Mouse (Mus musculus): Measurements from ENCODE around the gene Nxph1. TPM values are rescaled to one million over a fixed set of nuclear protein-coding genes. Genes with fewer than 3 reads are reported as not detected.

The Nxph1 gene
- total RNA-seq, 2 experiments from 2014 or later: not detected

- no peak for DNase-seq
- intact Hi-C loops (cut with DNase I): no loop called here
Measured at GRCm38 (mm10) chr6:9097345-9097744, 149.1 kb downstream of the Nxph1 start.

GRCm38 (mm10) chr6:9107366-9107765 is 159.1 kb downstream of the Nxph1 start:
- no peak for DNase-seq
- intact Hi-C loops (cut with DNase I): no loop called here

GRCm38 (mm10) chr6:9119136-9119535 is 170.9 kb downstream of the Nxph1 start:
- DNase-seq: no peak
- intact Hi-C loops (cut with DNase I): no loop called here

GRCm38 (mm10) chr6:9124321-9124914 is 176.2 kb downstream of the Nxph1 start:
- intact Hi-C loops (cut with DNase I): no loop called here
- no peak for DNase-seq

- DNase-seq: no peak
- intact Hi-C loops (cut with DNase I): no loop called here
Measured at GRCm38 (mm10) chr6:9133589-9134279, 185.5 kb downstream of the Nxph1 start.

GRCm38 (mm10) chr6:9147966-9148365 is 199.7 kb downstream of the Nxph1 start:
- intact Hi-C loops (cut with DNase I): no loop called here
- no peak for DNase-seq

GRCm38 (mm10) chr6:9149791-9150190 is 201.6 kb downstream of the Nxph1 start:
- intact Hi-C loops (cut with DNase I): no loop called here
- no peak for DNase-seq

GRCm38 (mm10) chr6:9159191-9159590 is 211.0 kb downstream of the Nxph1 start:
- intact Hi-C loops (cut with DNase I): no loop called here

GRCm38 (mm10) chr6:9182477-9182876 is 234.2 kb downstream of the Nxph1 start:
- no peak for DNase-seq

More at GRCm38 (mm10) chr6:9159191-9159590, 211.0 kb downstream of the Nxph1 start:
- DNase-seq: no peak

GRCm38 (mm10) chr6:9210730-9211129 is 262.5 kb downstream of the Nxph1 start:
- intact Hi-C loops (cut with DNase I): no loop called here
- no peak for DNase-seq

More at GRCm38 (mm10) chr6:9182477-9182876, 234.2 kb downstream of the Nxph1 start:
- intact Hi-C loops (cut with DNase I): no loop called here

GRCm38 (mm10) chr6:9220724-9221453 is 272.7 kb downstream of the Nxph1 start:
- intact Hi-C loops (cut with DNase I): no loop called here
- no peak for DNase-seq

GRCm38 (mm10) chr6:9234802-9235201 is 286.6 kb downstream of the Nxph1 start:
- intact Hi-C loops (cut with DNase I): no loop called here
- no peak for DNase-seq

- intact Hi-C loops (cut with DNase I): no loop called here
- no peak for DNase-seq
Measured at GRCm38 (mm10) chr6:9267998-9268397, 319.8 kb downstream of the Nxph1 start.

Other genes with a start within 250 kb of the Nxph1 start
- gene Ica1, start 169.9 kb upstream of the Nxph1 start, total RNA-seq (2021): 1 to 10 TPM in 1 of 2 experiments, under 1 TPM in 1; 0.94 to 1.4 TPM